Mouse (Mus musculus): ENCODE measurements around the gene Engase. TPM values are rescaled to one million over a fixed set of nuclear protein-coding genes. Genes with fewer than 3 reads are reported as not detected.

The Engase gene
- total RNA-seq, 1 experiment: 10.8 TPM

DNA sequence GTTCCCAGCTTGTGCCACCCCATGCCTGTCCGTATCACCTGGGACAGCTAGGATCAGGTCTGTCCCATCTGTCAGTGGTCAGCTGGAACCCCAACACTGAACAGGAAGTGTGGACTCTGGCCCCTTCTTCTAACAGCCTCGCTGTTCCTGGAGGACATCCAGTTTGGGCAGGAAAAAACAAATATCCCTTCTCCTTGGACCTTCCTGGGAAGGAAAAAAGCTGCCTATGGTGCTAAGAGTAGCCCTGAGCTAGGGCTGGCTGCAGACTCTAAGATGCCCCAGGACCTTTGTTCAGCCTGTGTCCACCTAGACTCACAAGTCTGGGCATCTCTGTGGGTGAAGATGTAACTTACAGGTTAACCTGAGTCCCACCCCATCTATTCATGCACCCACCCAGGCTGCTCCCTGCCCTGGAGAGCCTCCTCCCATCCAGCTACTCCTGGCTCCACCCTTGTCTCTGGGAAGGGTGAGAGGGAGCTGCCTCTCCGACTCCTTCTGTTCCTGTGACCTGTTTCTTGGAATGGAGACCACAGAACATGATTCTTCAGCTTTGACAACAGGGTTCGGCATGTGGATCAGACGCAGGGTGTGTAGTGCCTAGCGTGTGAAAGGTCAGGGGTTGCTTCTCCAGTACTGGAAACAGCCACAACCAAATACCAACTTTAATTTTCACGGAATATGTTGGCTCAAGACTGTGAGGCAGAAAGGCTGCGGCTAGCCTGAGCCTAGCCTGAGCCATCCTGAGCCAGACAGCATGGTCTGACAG, 47.5 kb upstream of the Engase start:
- Histone ChIP-seq H3K4me1 (ENCODE audit: control insufficient read depth in 2 of 2, insufficient read depth in 2 of 2, low read length in 2 of 2, poor library complexity in 1 of 2) (peaks cover 0 to 10% of the 10 kb centered on the region in 2 experiments; a peak in 3 of 4 replicates), H3K36me3 (ENCODE audit: control insufficient read depth, insufficient read depth, low read length, poor library complexity, severe bottlenecking) (no peaks in the 10 kb centered on the region), H3K9me3 (ENCODE audit: control insufficient read depth, insufficient read depth, low read depth, low read length) (no peaks in the 10 kb centered on the region), H3K4me3 (ENCODE audit: insufficient read depth in 1 of 2, low read depth in 1 of 2, low read length in 2 of 2, poor library complexity in 1 of 2, severe bottlenecking in 1 of 2) (no peak overlapping the region), H3K9ac (ENCODE audit: insufficient read depth, low read depth, low read length, poor library complexity, severe bottlenecking) (no peak overlapping the region), H3K27ac (ENCODE audit: insufficient read depth, low read depth, low read length, poor library complexity, severe bottlenecking) (no peak overlapping the region)
- in situ Hi-C loops (cut with MboI; ENCODE audit: low sequenced_read_pairs in 2 of 2, unreplicated experiment in 2 of 2): no loop called here
- no peak for DNase-seq (ENCODE audit: low read depth, low spot score)
- TF ChIP-seq HCFC1 (IDR thresholded peaks at IDR 0.05; ENCODE audit: borderline replicate concordance, insufficient read depth, low read length) (no peak), CHD2 (IDR thresholded peaks at IDR 0.05; ENCODE audit: low read depth, low read length) (no peak), ZNF384 (IDR thresholded peaks at IDR 0.05; ENCODE audit: low read depth, low read length) (no peak), MAFK (IDR thresholded peaks at IDR 0.05; ENCODE audit: insufficient read depth, low read depth, low read length) (no peak), ZC3H11A (IDR thresholded peaks at IDR 0.05; ENCODE audit: borderline replicate concordance, low read depth, low read length) (no peak)

DNA sequence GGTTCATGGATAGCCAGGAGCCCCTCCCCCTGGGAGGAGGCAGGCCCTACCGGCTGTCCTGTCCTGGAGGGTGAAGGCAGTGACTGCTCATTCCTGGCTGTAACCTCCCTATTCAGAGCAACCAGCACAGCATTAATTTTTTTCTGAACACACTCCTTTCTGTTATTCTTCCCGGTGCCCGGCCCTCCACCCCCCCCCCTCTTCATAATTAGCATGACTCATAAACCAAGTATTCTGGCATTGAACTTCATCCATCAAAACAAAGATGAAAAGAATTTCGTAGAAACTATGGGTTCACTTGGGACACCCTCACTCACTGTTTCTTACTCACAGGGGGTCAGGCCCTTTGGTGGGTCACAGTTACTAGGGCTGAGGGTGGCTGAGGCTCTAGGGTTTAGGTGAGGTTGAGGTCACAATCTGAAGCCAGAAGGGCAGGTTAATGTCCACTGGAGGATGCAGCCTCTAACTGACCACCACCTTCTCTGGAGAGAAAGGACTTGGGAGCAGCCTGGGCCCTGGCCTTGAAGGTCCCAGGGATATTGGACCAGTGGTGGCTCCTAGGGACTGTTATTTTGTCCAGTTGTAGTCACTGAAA, 46.2 kb upstream of the Engase start:
- Histone ChIP-seq H3K4me1 (ENCODE audit: control insufficient read depth in 2 of 2, insufficient read depth in 2 of 2, low read length in 2 of 2, poor library complexity in 1 of 2) (peaks cover 0 to 10% of the 10 kb centered on the region in 2 experiments; a peak in 3 of 4 replicates), H3K9me3 (ENCODE audit: control insufficient read depth, insufficient read depth, low read depth, low read length) (no peaks in the 10 kb centered on the region), H3K36me3 (ENCODE audit: control insufficient read depth, insufficient read depth, low read length, poor library complexity, severe bottlenecking) (no peaks in the 10 kb centered on the region), H3K9ac (ENCODE audit: insufficient read depth, low read depth, low read length, poor library complexity, severe bottlenecking) (no peak overlapping the region), H3K4me3 (ENCODE audit: insufficient read depth in 1 of 2, low read depth in 1 of 2, low read length in 2 of 2, poor library complexity in 1 of 2, severe bottlenecking in 1 of 2) (no peak overlapping the region), H3K27ac (ENCODE audit: insufficient read depth, low read depth, low read length, poor library complexity, severe bottlenecking) (no peak overlapping the region)
- DNase-seq (ENCODE audit: low read depth, low spot score): no peak
- in situ Hi-C loops (cut with MboI; ENCODE audit: low sequenced_read_pairs in 2 of 2, unreplicated experiment in 2 of 2): no loop called here
- no peak for TF ChIP-seq HCFC1 (IDR thresholded peaks at IDR 0.05; ENCODE audit: borderline replicate concordance, insufficient read depth, low read length)
- TF ChIP-seq ZNF384 (IDR thresholded peaks at IDR 0.05; ENCODE audit: low read depth, low read length): no peak
- TF ChIP-seq CHD2 (IDR thresholded peaks at IDR 0.05; ENCODE audit: low read depth, low read length): no peak
- TF ChIP-seq ZC3H11A (IDR thresholded peaks at IDR 0.05; ENCODE audit: borderline replicate concordance, low read depth, low read length): no peak
- TF ChIP-seq MAFK (IDR thresholded peaks at IDR 0.05; ENCODE audit: insufficient read depth, low read depth, low read length): no peak

GRCm38 (mm10) chr11:118431100-118431948, 45.3 kb upstream of the Engase start:
- Histone ChIP-seq H3K9me3 (ENCODE audit: control insufficient read depth, insufficient read depth, low read depth, low read length) (no peaks in the 10 kb centered on the region), H3K4me3 (ENCODE audit: insufficient read depth in 1 of 2, low read depth in 1 of 2, low read length in 2 of 2, poor library complexity in 1 of 2, severe bottlenecking in 1 of 2) (no peak overlapping the region), H3K4me1 (ENCODE audit: control insufficient read depth in 2 of 2, insufficient read depth in 2 of 2, low read length in 2 of 2, poor library complexity in 1 of 2) (peaks cover 0 to 10% of the 10 kb centered on the region in 2 experiments; a peak in 3 of 4 replicates), H3K36me3 (ENCODE audit: control insufficient read depth, insufficient read depth, low read length, poor library complexity, severe bottlenecking) (no peaks in the 10 kb centered on the region), H3K27ac (ENCODE audit: insufficient read depth, low read depth, low read length, poor library complexity, severe bottlenecking) (no peak overlapping the region), H3K9ac (ENCODE audit: insufficient read depth, low read depth, low read length, poor library complexity, severe bottlenecking) (no peak overlapping the region)
- in situ Hi-C loops (cut with MboI; ENCODE audit: low sequenced_read_pairs in 2 of 2, unreplicated experiment in 2 of 2): no loop called here
- no peak for DNase-seq (ENCODE audit: low read depth, low spot score)
- TF ChIP-seq HCFC1 (IDR thresholded peaks at IDR 0.05; ENCODE audit: borderline replicate concordance, insufficient read depth, low read length) (no peak), ZC3H11A (IDR thresholded peaks at IDR 0.05; ENCODE audit: borderline replicate concordance, low read depth, low read length) (no peak), MAFK (IDR thresholded peaks at IDR 0.05; ENCODE audit: insufficient read depth, low read depth, low read length) (no peak), ZNF384 (IDR thresholded peaks at IDR 0.05; ENCODE audit: low read depth, low read length) (no peak), CHD2 (IDR thresholded peaks at IDR 0.05; ENCODE audit: low read depth, low read length) (no peak)

- TF ChIP-seq HCFC1 (IDR thresholded peaks at IDR 0.05; ENCODE audit: borderline replicate concordance, insufficient read depth, low read length) (no peak), MAFK (IDR thresholded peaks at IDR 0.05; ENCODE audit: insufficient read depth, low read depth, low read length) (no peak), ZNF384 (IDR thresholded peaks at IDR 0.05; ENCODE audit: low read depth, low read length) (no peak), CHD2 (IDR thresholded peaks at IDR 0.05; ENCODE audit: low read depth, low read length) (no peak), ZC3H11A (IDR thresholded peaks at IDR 0.05; ENCODE audit: borderline replicate concordance, low read depth, low read length) (no peak)
- Histone ChIP-seq H3K9me3 (ENCODE audit: control insufficient read depth, insufficient read depth, low read depth, low read length) (no peaks in the 10 kb centered on the region), H3K9ac (ENCODE audit: insufficient read depth, low read depth, low read length, poor library complexity, severe bottlenecking) (peak overlapping the region; percentile 4; the same call in 1 of the 2 replicates), H3K36me3 (ENCODE audit: control insufficient read depth, insufficient read depth, low read length, poor library complexity, severe bottlenecking) (no peaks in the 10 kb centered on the region), H3K4me3 (ENCODE audit: insufficient read depth in 1 of 2, low read depth in 1 of 2, low read length in 2 of 2, poor library complexity in 1 of 2, severe bottlenecking in 1 of 2) (peak overlapping the region in 1 of 2 experiments; percentile 58; a peak in 1 of 4 replicates), H3K27ac (ENCODE audit: insufficient read depth, low read depth, low read length, poor library complexity, severe bottlenecking) (no peak overlapping the region; the same call in 1 of the 2 replicates), H3K4me1 (ENCODE audit: control insufficient read depth in 2 of 2, insufficient read depth in 2 of 2, low read length in 2 of 2, poor library complexity in 1 of 2) (peaks cover 0 to 12% of the 10 kb centered on the region in 2 experiments)
- in situ Hi-C loops (cut with MboI; ENCODE audit: low sequenced_read_pairs in 2 of 2, unreplicated experiment in 2 of 2): no loop called here
- DNase-seq (ENCODE audit: low read depth, low spot score): no peak
Observed at GRCm38 (mm10) chr11:118433398-118433868, 43.2 kb upstream of the Engase start.

All from ES-E14 (cell line).